In the genomic region with DNA sequence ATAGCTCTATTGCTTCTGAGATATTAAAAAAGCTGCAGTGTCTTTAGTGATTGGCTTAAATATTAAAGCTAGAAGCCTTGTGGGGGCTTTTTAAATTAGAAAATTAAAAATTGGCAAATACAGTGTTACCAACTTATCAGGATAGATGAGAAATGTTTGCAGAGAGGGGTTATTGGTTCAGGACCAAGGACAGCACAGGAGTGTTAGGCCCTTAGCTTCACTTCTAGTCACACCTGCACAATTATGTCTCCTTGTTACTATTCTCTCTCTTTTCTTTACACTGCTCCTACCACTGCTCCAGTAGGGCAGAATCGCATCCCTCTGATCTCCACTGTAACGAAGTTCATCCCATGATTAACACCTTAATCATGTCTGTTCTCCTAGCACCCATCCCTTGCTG, we compare ENCODE assay signal across 37 mouse cellular contexts. TPM values are rescaled to one million over a fixed set of nuclear protein-coding genes. Genes with fewer than 3 reads are reported as not detected.
A peak's percentile ranks its signal among the peaks of the same experiment; 100 is the strongest.
DNase-seq lines count a peak whose midpoint lies in the region; ATAC-seq and TF ChIP-seq lines count a peak whose summit lies in the region.
"Had no signal": no experiment of that assay in that cellular context is flagged by ENCODE, and none has a peak within 500 bp of the region (broad histone marks: within the 10 kb centered on the region; RNA-seq: fewer than 3 reads in every experiment).

No protein-coding gene starts in this region.

- peak; percentile 61 for DNase-seq in embryo, embryonic 10 days (ENCODE audit: low spot score)
- DNase-seq in embryo, embryonic 9.5 days (ENCODE audit: extremely low spot score) = no peak
- peak; percentile 48 for DNase-seq in lung, embryonic 14.5 days
- DNase-seq in lung, postnatal 25 days (ENCODE audit: low spot score) = no peak
- DNase-seq in limb, embryonic 14.5 days (ENCODE audit: low spot score) = peak; percentile 68
- no peak for DNase-seq in gastrocnemius, postnatal 14 days
- DNase-seq in right cerebral cortex, postnatal 14 days = no peak
- DNase-seq: adrenal gland, postnatal 10 days; cerebellum, adult 9-10 months; cerebellum, postnatal 36 days; kidney, adult 8-10 months; kidney, postnatal 10 days; layer of hippocampus, adult 9-11 months; lung, postnatal 4 days had no signal

- no peak for ATAC-seq in lung, embryonic 14.5 days (ENCODE audit: insufficient read depth)
- no peak for ATAC-seq in limb, embryonic 14.5 days (ENCODE audit: low FRiP score, low read depth)
- ATAC-seq in hindbrain, embryonic 13.5 days (ENCODE audit: low FRiP score) = no peak
- ATAC-seq: forebrain, embryonic 15.5 days; intestine, embryonic 16.5 days; midbrain, embryonic 15.5 days had no signal

- 78% methylated on average over 2 of the region's 2 CpGs for WGBS in lung, embryonic 14.5 days
- 64% methylated on average over 2 of the region's 2 CpGs for WGBS in limb, embryonic 14.5 days
- 83% methylated on average over 2 of the region's 2 CpGs for WGBS in hindbrain, embryonic 13.5 days

- intact Hi-C loops in gastrocnemius, postnatal 14 days (cut with DNase I; ENCODE audit: low total_unique reads) = no loop called here

- no peak for TF ChIP-seq CTCF in lung, embryonic 14.5 days (IDR thresholded peaks at IDR 0.05; ENCODE audit: low read depth)

- H3K4me3 ChIP-seq in lung, embryonic 14.5 days (ENCODE audit: low read depth, low read length) = no peak overlapping the region
- no peak overlapping the region for H3K4me3 ChIP-seq in limb, embryonic 14.5 days (replicated peaks; ENCODE audit: low read length)
- H3K4me3 ChIP-seq in hindbrain, embryonic 13.5 days = no peak overlapping the region
- H3K4me3 ChIP-seq: embryonic facial prominence, embryonic 12.5 days; forebrain, embryonic 10.5 days; forebrain, embryonic 15.5 days; heart, embryonic 10.5 days; heart, embryonic 15.5 days; hindbrain, embryonic 12.5 days; limb, embryonic 12.5 days; midbrain, embryonic 10.5 days; midbrain, embryonic 15.5 days; neural tube, embryonic 12.5 days had no signal

- no peaks in the 10 kb centered on the region for H3K36me3 ChIP-seq in lung, embryonic 14.5 days (ENCODE audit: insufficient read depth)
- no peaks in the 10 kb centered on the region for H3K36me3 ChIP-seq in limb, embryonic 14.5 days (ENCODE audit: control insufficient read depth, insufficient read depth, low read length)
- no peaks in the 10 kb centered on the region for H3K36me3 ChIP-seq in hindbrain, embryonic 13.5 days
- H3K36me3 ChIP-seq: embryonic facial prominence, embryonic 12.5 days; forebrain, embryonic 10.5 days; forebrain, embryonic 15.5 days; heart, embryonic 10.5 days; heart, embryonic 15.5 days; hindbrain, embryonic 12.5 days; limb, embryonic 12.5 days; midbrain, embryonic 10.5 days; midbrain, embryonic 15.5 days; neural tube, embryonic 12.5 days had no signal

- H3K4me1 ChIP-seq in lung, embryonic 14.5 days (ENCODE audit: insufficient read depth) = no peaks in the 10 kb centered on the region
- no peaks in the 10 kb centered on the region for H3K4me1 ChIP-seq in limb, embryonic 14.5 days (ENCODE audit: control insufficient read depth, insufficient read depth, low read length)
- no peaks in the 10 kb centered on the region for H3K4me1 ChIP-seq in hindbrain, embryonic 13.5 days (replicated peaks)
- H3K4me1 ChIP-seq: embryonic facial prominence, embryonic 12.5 days; forebrain, embryonic 10.5 days; forebrain, embryonic 15.5 days; heart, embryonic 10.5 days; heart, embryonic 15.5 days; hindbrain, embryonic 12.5 days; limb, embryonic 12.5 days; midbrain, embryonic 10.5 days; midbrain, embryonic 15.5 days; neural tube, embryonic 12.5 days had no signal

- H3K27ac ChIP-seq in lung, embryonic 14.5 days (ENCODE audit: low read depth) = no peak overlapping the region
- H3K27ac ChIP-seq in limb, embryonic 14.5 days (replicated peaks; ENCODE audit: low read depth, low read length) = no peak overlapping the region
- H3K27ac ChIP-seq in hindbrain, embryonic 13.5 days = no peak overlapping the region
- H3K27ac ChIP-seq: embryonic facial prominence, embryonic 12.5 days; forebrain, embryonic 10.5 days; forebrain, embryonic 15.5 days; heart, embryonic 10.5 days; heart, embryonic 15.5 days; hindbrain, embryonic 12.5 days; limb, embryonic 12.5 days; midbrain, embryonic 10.5 days; midbrain, embryonic 15.5 days; neural tube, embryonic 12.5 days had no signal

- no peak overlapping the region for H3K4me2 ChIP-seq in lung, embryonic 14.5 days
- no peak overlapping the region for H3K4me2 ChIP-seq in limb, embryonic 14.5 days (replicated peaks; ENCODE audit: low read depth, low read length, severe bottlenecking)
- no peak overlapping the region for H3K4me2 ChIP-seq in hindbrain, embryonic 13.5 days
- H3K4me2 ChIP-seq: embryonic facial prominence, embryonic 12.5 days; forebrain, embryonic 15.5 days; heart, embryonic 15.5 days; hindbrain, embryonic 12.5 days; limb, embryonic 12.5 days; liver, embryonic 11.5 days; midbrain, embryonic 15.5 days; neural tube, embryonic 12.5 days had no signal

- no peak overlapping the region for H3K9ac ChIP-seq in lung, embryonic 14.5 days
- H3K9ac ChIP-seq in limb, embryonic 14.5 days (ENCODE audit: low read depth, low read length, severe bottlenecking) = no peak overlapping the region
- no peak overlapping the region for H3K9ac ChIP-seq in hindbrain, embryonic 13.5 days
- H3K9ac ChIP-seq: embryonic facial prominence, embryonic 12.5 days; forebrain, embryonic 15.5 days; heart, embryonic 15.5 days; hindbrain, embryonic 12.5 days; limb, embryonic 12.5 days; midbrain, embryonic 15.5 days; neural tube, embryonic 12.5 days had no signal

- no peak for TF ChIP-seq POLR2A in limb, embryonic 14.5 days (IDR thresholded peaks at IDR 0.05; ENCODE audit: borderline replicate concordance, extremely low read depth, insufficient read depth, insufficient read length)

- no peaks in the 10 kb centered on the region for H3K27me3 ChIP-seq in lung, embryonic 14.5 days (ENCODE audit: insufficient read depth, low read length)
- no peaks in the 10 kb centered on the region for H3K27me3 ChIP-seq in limb, embryonic 14.5 days (ENCODE audit: control insufficient read depth, insufficient read depth, low read length)
- no peaks in the 10 kb centered on the region for H3K27me3 ChIP-seq in hindbrain, embryonic 13.5 days
- H3K27me3 ChIP-seq: embryonic facial prominence, embryonic 12.5 days; forebrain, embryonic 15.5 days; heart, embryonic 15.5 days; hindbrain, embryonic 12.5 days; limb, embryonic 12.5 days; midbrain, embryonic 15.5 days; neural tube, embryonic 12.5 days had no signal

- no peaks in the 10 kb centered on the region for H3K9me3 ChIP-seq in lung, embryonic 14.5 days (ENCODE audit: low read depth, low read length)
- H3K9me3 ChIP-seq in limb, embryonic 14.5 days (ENCODE audit: control insufficient read depth, low read length) = no peaks in the 10 kb centered on the region
- no peaks in the 10 kb centered on the region for H3K9me3 ChIP-seq in hindbrain, embryonic 13.5 days
- H3K9me3 ChIP-seq: embryonic facial prominence, embryonic 12.5 days; forebrain, embryonic 10.5 days; forebrain, embryonic 15.5 days; heart, embryonic 10.5 days; heart, embryonic 15.5 days; hindbrain, embryonic 12.5 days; limb, embryonic 12.5 days; midbrain, embryonic 15.5 days; neural tube, embryonic 12.5 days had no signal

RNA-seq across cellular contexts. Expression of gene Poc1b, which starts 11.7 kb away (rescaled TPM):
- polyA plus RNA-seq in lung, embryonic 14.5 days (2014; fragmentation: Nextera tagmentation; extraction: Ambion mirVana) = 31.1 and 33.5 TPM in 2 replicates
- polyA plus RNA-seq in limb, embryonic 14.5 days (2012; rRNA removed) = 23.1 and 25.3 TPM in 2 replicates
- 23.4 and 27.9 TPM in 2 replicates for polyA plus RNA-seq in limb, embryonic 14.5 days (2014; fragmentation: Nextera tagmentation; extraction: Ambion mirVana)
- 1 to 10 TPM; 3.2 to 4.8 TPM for total RNA-seq in gastrocnemius, postnatal 14 days (2021)
- polyA plus RNA-seq in hindbrain, embryonic 13.5 days (2015; fragmentation: Nextera tagmentation; extraction: Ambion mirVana) = 10.1 and 11.9 TPM in 2 replicates

RNA-seq across cellular contexts. Expression of gene Galnt4, which starts 12.8 kb away (rescaled TPM):
- polyA plus RNA-seq in lung, embryonic 14.5 days (2014; fragmentation: Nextera tagmentation; extraction: Ambion mirVana) = 18.3 and 19.2 TPM in 2 replicates
- 3.5 and 4.3 TPM in 2 replicates for polyA plus RNA-seq in limb, embryonic 14.5 days (2012; rRNA removed)
- 13.0 and 13.8 TPM in 2 replicates for polyA plus RNA-seq in limb, embryonic 14.5 days (2014; fragmentation: Nextera tagmentation; extraction: Ambion mirVana)
- 1 to 10 TPM; 3.0 to 3.5 TPM for total RNA-seq in gastrocnemius, postnatal 14 days (2021)
- polyA plus RNA-seq in hindbrain, embryonic 13.5 days (2015; fragmentation: Nextera tagmentation; extraction: Ambion mirVana) = 3.1 and 3.9 TPM in 2 replicates

RNA-seq across cellular contexts. Expression of gene Phxr2, which starts 31.0 kb away (rescaled TPM):
- polyA plus RNA-seq in lung, embryonic 14.5 days (2014; fragmentation: Nextera tagmentation; extraction: Ambion mirVana) = not detected in 2 replicates
- not detected in 2 replicates for polyA plus RNA-seq in limb, embryonic 14.5 days (2012; rRNA removed)
- not detected in 2 replicates for polyA plus RNA-seq in limb, embryonic 14.5 days (2014; fragmentation: Nextera tagmentation; extraction: Ambion mirVana)
- not detected for total RNA-seq in gastrocnemius, postnatal 14 days (2021)
- polyA plus RNA-seq in hindbrain, embryonic 13.5 days (2015; fragmentation: Nextera tagmentation; extraction: Ambion mirVana) = not detected in 2 replicates
- total RNA-seq: adrenal gland, postnatal 10 days; gastrocnemius, adult 18-20 months; gastrocnemius, postnatal 4 days; heart, postnatal 25 days; left cerebral cortex, postnatal 10 days had no signal
- polyA plus RNA-seq: forebrain, embryonic 10.5 days; forebrain, embryonic 15.5 days; frontal cortex, adult 2 months; heart, embryonic 10.5 days; heart, embryonic 15.5 days; intestine, embryonic 16.5 days; liver, embryonic 16.5 days; lung, embryonic 16.5 days; midbrain, embryonic 15.5 days; small intestine, adult 2 months; stomach, embryonic 14.5 days; testis, adult 2 months had no signal

Comparison
In these comparisons a context has a peak if more than half of its experiments do, and no peak if none do; other contexts are left out.
1. DNase-seq: peak in embryo, embryonic 10 days (single experiment), lung, embryonic 14.5 days (single experiment) and limb, embryonic 14.5 days (single experiment); none in embryo, embryonic 9.5 days (single experiment), lung, postnatal 25 days (single experiment), gastrocnemius, postnatal 14 days (single experiment) and right cerebral cortex, postnatal 14 days (single experiment).